Mouse (Mus musculus) heart, adult 2 months (tissue): ENCODE data around the gene Tmem199. TPM values are rescaled to one million over a fixed set of nuclear protein-coding genes. Genes with fewer than 3 reads are reported as not detected.

ENCODE experiments used
- DNase-seq, 2 experiments: peaks; one replicate each; pipeline ENCODE4 v3.0.0; 2021
- H3K27ac ChIP-seq: fragments of 200-600 bp; 2 replicates; pipeline ENCODE4 v1.8.1; 2022
- H3K27me3 ChIP-seq: fragments of 200-500 bp; 2 replicates; pipeline ENCODE4 v1.6.1; 2012; ENCODE audit warnings: mild to moderate bottlenecking, low read length, inconsistent platforms, mixed read lengths; ENCODE audit not compliant: control insufficient read depth, insufficient read depth
- H3K36me3 ChIP-seq: fragments of 200-500 bp; 2 replicates; pipeline ENCODE4 v1.6.1; 2012; ENCODE audit warnings: low read length, inconsistent platforms; ENCODE audit not compliant: control insufficient read depth, insufficient read depth
- H3K4me1 ChIP-seq: fragments of 200-500 bp; 2 replicates; pipeline ENCODE4 v1.6.1; 2011; ENCODE audit warnings: low read length; ENCODE audit not compliant: control insufficient read depth, insufficient read depth
- H3K4me3 ChIP-seq: fragments of 200-600 bp; 2 replicates; pipeline ENCODE4 v1.8.1; 2022
- H3K79me2 ChIP-seq: fragments of 200-500 bp; replicated peaks from 2 replicates; pipeline ENCODE4 v1.6.1; 2012; ENCODE audit warnings: mild to moderate bottlenecking, inconsistent platforms, low read length, moderate library complexity, mixed read lengths; ENCODE audit not compliant: control insufficient read depth, insufficient read depth
- H3K9ac ChIP-seq: fragments of 200-500 bp; 2 replicates; pipeline ENCODE4 v1.6.1; 2012; ENCODE audit warnings: low read depth, mild to moderate bottlenecking, control low read depth, inconsistent platforms, low read length, mixed read lengths
- CTCF ChIP-seq: fragments of 200-600 bp; IDR thresholded peaks from 2 replicates; pipeline ENCODE4 v1.8.1; 2022; ENCODE audit warnings: antibody characterized with exemption, mild to moderate bottlenecking, moderate library complexity
- EP300 ChIP-seq: fragments of 200-500 bp; IDR thresholded peaks from 2 replicates; pipeline ENCODE4 v1.6.1; 2011; ENCODE audit warnings: low read depth, low read length, control low read depth; ENCODE audit not compliant: insufficient read depth
- POLR2A ChIP-seq: fragments of 200-500 bp; IDR thresholded peaks from 2 replicates; pipeline ENCODE4 v1.6.1; 2011; ENCODE audit warnings: mild to moderate bottlenecking, low read depth, low read length, control low read depth; ENCODE audit not compliant: insufficient read depth
- WGBS: fragments of 180-500 bp; shearing (Covaris S2); methylation state at CpG from one replicate; pipeline ENCODE4 v1.1.7; 2018; 5-methylcytosine and 5-hydroxymethylcytosine counted together
- intact Hi-C: fragments of 180-260 bp; cut with DNase I; formaldehyde crosslinking; loops from one replicate; pipeline ENCODE4 v1.15.1; 2025
- polyA plus RNA-seq: library from polyadenylated mRNA; depleted of rRNA; stranded (reverse); fragments of >200 nt; gene quantifications from 2 replicates; pipeline ENCODE4 v1.2.3, GENCODE M21; 2012
- total RNA-seq, 2 experiments: library from RNA; stranded (reverse); gene quantifications; 2 replicates each; pipeline ENCODE4 v1.2.3; 2021

The Tmem199 gene
- total and polyA plus RNA-seq, 3 experiments: 7.9 to 11.5 (median 11.3) TPM

DNA sequence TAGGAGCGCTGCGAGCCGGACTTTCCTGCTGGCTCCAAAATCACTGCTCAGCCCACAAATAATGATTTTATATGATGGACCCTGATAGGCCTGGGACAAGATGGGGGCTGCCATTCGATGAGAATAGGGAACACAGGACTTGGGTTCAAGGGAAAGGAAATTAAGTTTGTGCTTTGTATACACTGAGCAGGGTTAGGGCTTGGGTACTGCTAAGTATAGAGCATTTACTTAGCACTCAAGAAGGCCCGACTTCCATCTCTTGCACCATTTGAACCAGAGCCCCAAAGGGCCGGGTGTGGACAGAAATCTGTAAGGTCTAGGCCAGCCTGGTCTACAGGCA lies 39.1 kb upstream of the Tmem199 start:
- H3K27ac ChIP-seq: peak overlapping the region; percentile 72
- DNase-seq: no peak

DNA sequence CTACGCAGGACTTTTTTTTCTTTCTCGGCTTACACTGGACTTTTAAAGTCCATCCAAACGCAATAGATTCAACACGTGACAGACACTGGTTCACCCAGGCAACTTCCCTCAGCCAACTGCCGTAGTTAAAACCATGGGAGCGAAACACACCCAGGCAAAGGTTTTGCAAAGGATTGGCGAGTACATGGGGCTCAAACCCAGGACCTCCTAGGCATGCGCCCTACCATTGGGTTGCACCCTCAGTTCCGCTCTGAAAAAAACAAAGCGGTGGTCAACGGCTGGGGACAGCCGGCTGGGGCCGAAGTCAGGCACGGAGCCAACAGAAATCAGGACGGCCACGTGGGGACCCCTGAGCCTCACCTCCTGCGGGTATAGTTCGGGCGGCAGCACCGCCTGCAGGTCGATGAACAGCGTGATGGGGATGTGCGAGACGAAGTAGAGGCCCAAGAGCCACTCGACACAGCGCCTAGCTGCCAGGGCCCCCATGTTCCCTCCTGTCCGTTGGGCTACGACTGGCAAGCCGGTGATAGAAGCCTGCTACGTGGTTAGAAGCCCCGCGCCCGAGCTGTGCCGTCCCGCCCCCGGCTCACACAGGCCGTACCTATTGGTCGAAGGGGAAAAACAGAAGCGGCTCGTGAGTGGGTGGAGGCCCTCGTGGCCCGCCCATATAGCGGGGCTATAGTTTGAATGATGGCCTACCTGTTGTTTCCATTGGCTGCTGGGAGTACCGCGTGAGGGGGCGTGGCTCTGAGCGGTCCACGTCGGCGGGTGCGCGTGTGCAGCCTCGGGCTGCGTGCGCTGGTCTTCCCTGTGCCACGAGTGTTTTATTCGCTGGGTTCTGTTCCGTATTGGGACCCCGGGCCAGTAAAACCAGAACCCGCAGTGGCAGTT lies 38.4 kb upstream of the Tmem199 start, which contains the start of gene Tmem97:
Gene Tmem97, minus strand, starts transcription at position 610 of the 891 bp plus-strand sequence.
- under 1% methylated on average over 60 of the region's 60 CpGs for WGBS
- Histone ChIP-seq H3K4me3 (peak within 1 kb of the TSS; percentile 89), H3K9ac (peak within 1 kb of the TSS; percentile 72), H3K36me3 (no peaks in the 10 kb centered on the region), H3K27me3 (no peaks in the 10 kb centered on the region), H3K79me2 (no peaks in the 10 kb centered on the region), H3K4me1 (no peaks in the 10 kb centered on the region), H3K27ac (peak within 1 kb of the TSS; percentile 72)
- intact Hi-C loops: loop anchor here (2.0 to 10.0 kb wide), 3 partner anchors 14 to 404 kb away; partner anchors contain the start of genes Ift20 and Tnfaip1
- 0 out of 2 replicates have a peak, but pooled peaks have one; percentile 38 for TF ChIP-seq EP300
- TF ChIP-seq CTCF: peak; percentile 36
- peak; percentile 83 for TF ChIP-seq POLR2A
- DNase-seq: peak; percentile 92 to 96

More for the DNA sequence above, 39.1 kb upstream of the Tmem199 start:
- intact Hi-C loops: loop anchor here (2.0 to 10.0 kb wide), 3 partner anchors 14 to 404 kb away; partner anchors contain the start of genes Ift20 and Tnfaip1
- peaks cover 2% of the 10 kb centered on the region for H3K4me1 ChIP-seq
- 30% methylated on average over 6 of the region's 6 CpGs for WGBS
- H3K9ac ChIP-seq: peak overlapping the region; percentile 41; the same call in 1 of the 2 replicates
- H3K27me3 ChIP-seq: no peaks in the 10 kb centered on the region
- H3K36me3 ChIP-seq: no peaks in the 10 kb centered on the region
- H3K79me2 ChIP-seq: no peaks in the 10 kb centered on the region
- H3K4me3 ChIP-seq: peak overlapping the region; percentile 89
- TF ChIP-seq CTCF (no peak), POLR2A (no peak), EP300 (no peak)

DNA sequence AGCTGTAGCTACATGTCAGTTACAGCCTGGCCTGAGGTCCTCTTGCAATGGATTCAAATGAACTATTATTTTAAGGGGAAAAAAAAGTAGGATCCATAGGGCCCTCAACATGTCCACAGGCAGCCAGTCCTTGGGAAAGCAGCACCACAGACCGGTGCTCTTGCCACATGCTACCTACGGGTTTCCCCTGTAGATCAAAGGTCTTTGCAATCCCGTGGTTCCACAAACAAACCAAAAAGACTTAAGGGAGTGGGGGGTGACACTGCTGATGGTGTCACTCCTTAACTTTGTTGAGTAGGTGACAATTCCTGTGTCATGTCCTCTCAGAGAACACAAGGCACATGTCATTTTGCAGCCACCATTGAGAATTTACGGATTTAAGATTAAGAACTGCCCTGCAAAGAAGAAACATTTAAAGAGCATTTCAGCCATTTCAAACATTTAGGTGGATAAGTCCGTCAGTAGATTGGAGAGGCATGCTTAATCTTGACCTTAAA lies 37.6 kb upstream of the Tmem199 start:
- DNase-seq: no peak
- peak overlapping the region; percentile 89 for H3K4me3 ChIP-seq
- intact Hi-C loops: no loop called here
- WGBS: 32% methylated on average over 5 of the region's 5 CpGs
- H3K9ac ChIP-seq: no peak overlapping the region
- H3K4me1 ChIP-seq: no peaks in the 10 kb centered on the region
- H3K27me3 ChIP-seq: no peaks in the 10 kb centered on the region
- TF ChIP-seq EP300 (no peak), POLR2A (no peak), CTCF (no peak)
- no peak overlapping the region for H3K27ac ChIP-seq
- H3K79me2 ChIP-seq: no peaks in the 10 kb centered on the region
- H3K36me3 ChIP-seq: no peaks in the 10 kb centered on the region

DNA sequence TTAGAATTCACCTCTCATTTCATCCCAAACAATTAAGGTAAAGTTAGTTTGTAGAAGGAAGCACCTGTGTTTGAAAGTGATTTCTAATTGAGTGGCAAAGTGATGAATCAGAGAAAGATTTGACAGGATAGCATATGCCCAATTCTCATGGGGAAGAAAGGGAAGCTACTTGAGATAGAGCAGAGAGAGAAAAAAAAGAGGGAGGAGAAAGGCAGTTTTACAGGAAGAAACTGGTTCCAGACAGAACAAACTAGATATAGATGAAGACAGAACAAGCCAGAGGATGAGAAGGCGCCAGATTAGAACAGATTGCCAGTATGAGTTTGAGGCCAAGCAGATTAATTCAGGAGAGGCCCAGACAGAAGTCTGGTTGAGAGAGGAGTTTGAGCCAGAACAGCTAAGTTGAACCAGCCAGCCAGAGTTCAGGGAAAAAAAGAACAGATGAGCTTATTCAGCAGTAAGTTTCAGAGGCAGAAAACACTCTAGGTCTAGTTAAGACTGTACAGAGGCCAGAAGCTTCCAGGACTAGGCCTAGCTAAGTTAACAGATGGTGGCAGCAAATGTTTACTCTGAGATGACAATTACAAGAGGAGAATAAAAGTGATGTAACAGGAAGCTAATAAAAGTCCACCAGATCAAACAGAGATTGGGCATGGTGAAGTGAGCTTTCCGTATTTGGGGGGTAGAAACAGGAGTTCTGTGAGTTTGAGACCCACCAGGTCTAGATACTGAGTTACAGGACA lies 35.9 kb upstream of the Tmem199 start:
- H3K4me3 ChIP-seq: no peak overlapping the region
- 68% methylated on average over 2 of the region's 2 CpGs for WGBS
- no peaks in the 10 kb centered on the region for H3K4me1 ChIP-seq
- DNase-seq: no peak
- no peaks in the 10 kb centered on the region for H3K79me2 ChIP-seq
- TF ChIP-seq EP300 (no peak), CTCF (no peak), POLR2A (no peak)
- H3K27ac ChIP-seq: no peak overlapping the region
- H3K36me3 ChIP-seq: no peaks in the 10 kb centered on the region
- no peaks in the 10 kb centered on the region for H3K27me3 ChIP-seq
- intact Hi-C loops: no loop called here
- H3K9ac ChIP-seq: no peak overlapping the region

DNA sequence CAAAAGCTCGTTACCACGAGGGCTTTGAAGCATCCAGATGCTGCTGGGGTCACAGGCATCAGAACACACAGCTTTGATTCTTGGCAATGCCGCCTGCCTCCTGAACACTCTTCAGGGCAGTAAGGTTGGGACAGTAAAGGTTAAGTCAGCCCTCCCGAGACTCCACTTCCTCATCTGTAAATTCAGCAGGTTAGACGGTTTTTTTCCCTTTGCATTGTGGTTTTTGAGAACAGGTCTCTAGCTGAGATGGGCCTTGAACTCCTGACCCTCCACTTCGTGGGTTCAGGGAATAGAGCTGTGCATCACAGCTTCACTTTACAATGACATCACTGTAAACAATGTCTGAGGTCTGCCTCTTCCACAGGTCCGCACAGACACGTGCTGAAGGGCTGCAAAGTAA lies 33.2 kb upstream of the Tmem199 start:
- Histone ChIP-seq H3K27ac (no peak overlapping the region), H3K9ac (no peak overlapping the region), H3K36me3 (no peaks in the 10 kb centered on the region; the same call in 1 of the 2 replicates), H3K4me1 (no peaks in the 10 kb centered on the region), H3K4me3 (no peak overlapping the region), H3K27me3 (no peaks in the 10 kb centered on the region), H3K79me2 (no peaks in the 10 kb centered on the region)
- intact Hi-C loops: no loop called here
- no peak for TF ChIP-seq POLR2A
- no peak for TF ChIP-seq CTCF
- TF ChIP-seq EP300: no peak
- DNase-seq: no peak
- 60% methylated on average over 8 of the region's 8 CpGs for WGBS
